Mouse (Mus musculus) lung, postnatal 0 days (tissue): Measurements from ENCODE around the gene Cyb561d1.

ENCODE experiments used
- CTCF ChIP-seq: IDR thresholded peaks from 2 replicates; pipeline ENCODE4 v1.5.1; 2016; ENCODE audit warnings: antibody characterized with exemption, mild to moderate bottlenecking
- EP300 ChIP-seq: IDR thresholded peaks from 2 replicates; pipeline ENCODE4 v1.6.1; 2016; ENCODE audit warnings: antibody characterized with exemption, mild to moderate bottlenecking, control low read depth

GRCm38 (mm10) chr3:108246857-108247256 is 45.8 kb upstream of the Cyb561d1 start:
- no peak for TF ChIP-seq CTCF
- TF ChIP-seq EP300, result no peak
